Mouse (Mus musculus): ENCODE data around the gene Cps1.

Gene Cps1

GRCm38 (mm10) chr1:67113343-67114030 is 9.3 kb upstream of the Cps1 start:
- no peaks in the 10 kb centered on the region for H3K9me3 ChIP-seq (ENCODE audit: low read length)
- H3K4me3 ChIP-seq (replicated peaks; ENCODE audit: low read length) = no peak overlapping the region
- TF ChIP-seq CTCF (conservative IDR thresholded peaks at IDR 0.05; ENCODE audit: low read length) (no peak), POU5F1 (IDR thresholded peaks at IDR 0.05; ENCODE audit: borderline replicate concordance, low read length) (no peak), NANOG (IDR thresholded peaks at IDR 0.05; ENCODE audit: borderline replicate concordance, low read length) (no peak)
- no peaks in the 10 kb centered on the region for H3K27me3 ChIP-seq (ENCODE audit: insufficient read depth, low read length)
- no peaks in the 10 kb centered on the region for H3K36me3 ChIP-seq (ENCODE audit: insufficient read depth, low read length)
- H3K4me1 ChIP-seq (replicated peaks; ENCODE audit: low read depth, low read length) = no peaks in the 10 kb centered on the region

DNA sequence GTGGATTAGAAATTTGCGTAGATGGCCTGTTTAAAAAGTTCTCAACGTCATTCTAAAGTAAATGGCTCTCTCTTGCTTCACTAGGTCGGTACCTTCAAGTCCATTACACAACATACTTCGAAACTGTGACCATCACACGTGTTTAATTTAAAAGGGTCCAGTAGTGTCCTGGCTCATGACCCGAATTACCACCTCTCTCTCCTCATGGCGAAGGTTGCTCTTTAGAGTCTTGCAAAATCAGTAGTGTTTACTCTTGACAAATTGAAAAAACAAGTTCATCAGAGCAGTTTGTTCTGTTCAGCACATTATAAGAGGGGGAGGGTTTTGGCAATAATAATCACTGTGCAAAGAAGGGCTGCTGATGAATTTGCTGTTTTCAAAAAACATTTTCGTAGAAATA is 6.3 kb upstream of the Cps1 start:
- TF ChIP-seq NANOG (IDR thresholded peaks at IDR 0.05; ENCODE audit: borderline replicate concordance, low read length) = no peak
- no peak for TF ChIP-seq POU5F1 (IDR thresholded peaks at IDR 0.05; ENCODE audit: borderline replicate concordance, low read length)
- no peak for TF ChIP-seq CTCF (conservative IDR thresholded peaks at IDR 0.05; ENCODE audit: low read length)
- Histone ChIP-seq H3K9me3 (ENCODE audit: low read length) (no peaks in the 10 kb centered on the region), H3K4me3 (replicated peaks; ENCODE audit: low read length) (no peak overlapping the region), H3K36me3 (ENCODE audit: insufficient read depth, low read length) (no peaks in the 10 kb centered on the region), H3K4me1 (replicated peaks; ENCODE audit: low read depth, low read length) (no peaks in the 10 kb centered on the region), H3K27me3 (ENCODE audit: insufficient read depth, low read length) (no peaks in the 10 kb centered on the region)

DNA sequence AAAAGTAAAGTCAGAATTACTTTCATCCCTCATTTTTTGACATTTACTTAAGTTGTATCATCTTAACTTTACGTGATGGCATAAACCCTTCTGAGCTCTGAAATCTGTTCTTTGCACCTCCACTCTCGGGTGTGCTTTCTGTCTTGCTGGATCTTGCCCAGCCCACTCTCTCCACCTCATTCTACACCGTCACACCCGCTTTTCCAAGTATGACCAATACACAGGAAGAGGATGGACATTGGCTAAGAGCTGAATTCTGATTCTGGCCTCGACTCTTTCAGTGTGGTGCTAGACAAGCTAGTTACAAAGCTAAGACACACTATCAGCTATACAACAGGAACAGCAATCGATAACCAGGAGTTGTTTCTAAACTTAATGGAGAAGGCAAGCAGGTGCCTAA is 5.0 kb upstream of the Cps1 start:
- no peak for TF ChIP-seq POU5F1 (IDR thresholded peaks at IDR 0.05; ENCODE audit: borderline replicate concordance, low read length)
- TF ChIP-seq NANOG (IDR thresholded peaks at IDR 0.05; ENCODE audit: borderline replicate concordance, low read length) = no peak
- no peak for TF ChIP-seq CTCF (conservative IDR thresholded peaks at IDR 0.05; ENCODE audit: low read length)
- H3K4me1 ChIP-seq (replicated peaks; ENCODE audit: low read depth, low read length) = no peaks in the 10 kb centered on the region

DNA sequence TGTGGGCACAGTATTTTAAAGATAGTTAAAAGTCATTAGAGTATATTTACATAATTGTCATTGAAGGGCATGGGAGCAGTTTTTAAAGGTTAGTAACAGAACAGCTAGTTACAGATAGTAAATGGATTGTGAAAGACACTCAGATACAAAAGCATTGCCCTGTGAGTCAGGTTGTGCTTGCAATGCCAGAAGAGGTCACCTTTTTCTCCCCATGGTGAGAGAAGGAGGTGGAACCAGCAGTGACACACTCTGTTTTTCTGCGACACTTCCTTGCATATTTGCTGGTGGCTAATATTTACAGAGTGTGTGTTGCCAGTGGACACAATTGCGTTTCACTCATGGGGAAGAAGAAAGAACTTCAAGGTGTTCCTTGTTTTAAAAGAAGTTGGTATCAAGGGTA is 2.6 kb downstream of the Cps1 start:
- no peak overlapping the region for H3K4me3 ChIP-seq (replicated peaks; ENCODE audit: low read length)
- no peaks in the 10 kb centered on the region for H3K4me1 ChIP-seq (replicated peaks; ENCODE audit: low read depth, low read length)
- TF ChIP-seq NANOG (IDR thresholded peaks at IDR 0.05; ENCODE audit: borderline replicate concordance, low read length) (no peak), POU5F1 (IDR thresholded peaks at IDR 0.05; ENCODE audit: borderline replicate concordance, low read length) (no peak), CTCF (conservative IDR thresholded peaks at IDR 0.05; ENCODE audit: low read length) (no peak)
- H3K9me3 ChIP-seq (ENCODE audit: low read length) = no peaks in the 10 kb centered on the region
- H3K27me3 ChIP-seq (ENCODE audit: insufficient read depth, low read length) = no peaks in the 10 kb centered on the region
- no peaks in the 10 kb centered on the region for H3K36me3 ChIP-seq (ENCODE audit: insufficient read depth, low read length)

More for the DNA sequence above, 5.0 kb upstream of the Cps1 start:
- Histone ChIP-seq H3K9me3 (ENCODE audit: low read length) (no peaks in the 10 kb centered on the region), H3K4me3 (replicated peaks; ENCODE audit: low read length) (no peak overlapping the region), H3K27me3 (ENCODE audit: insufficient read depth, low read length) (no peaks in the 10 kb centered on the region), H3K36me3 (ENCODE audit: insufficient read depth, low read length) (no peaks in the 10 kb centered on the region)

DNA sequence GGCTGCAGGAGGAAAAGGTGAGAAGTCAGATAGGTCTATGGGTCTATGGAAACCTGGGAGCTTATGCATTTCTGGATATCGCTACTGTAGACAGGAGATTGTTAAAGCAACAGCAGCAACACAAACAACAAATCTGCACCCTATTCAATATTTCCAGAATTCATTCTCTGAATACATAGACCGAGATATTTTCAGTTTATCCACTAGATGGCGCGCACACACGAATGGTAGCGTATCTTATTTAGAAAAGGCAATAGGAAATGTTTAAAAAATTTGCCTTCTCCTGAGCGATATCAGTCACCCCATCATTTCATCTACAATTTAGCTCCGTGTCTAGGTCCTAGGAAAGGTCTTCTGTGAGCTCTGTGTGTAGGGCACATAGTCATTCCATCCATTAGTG is 21.1 kb downstream of the Cps1 start:
- Histone ChIP-seq H3K4me3 (replicated peaks; ENCODE audit: low read length) (no peak overlapping the region), H3K9me3 (ENCODE audit: low read length) (no peaks in the 10 kb centered on the region), H3K4me1 (replicated peaks; ENCODE audit: low read depth, low read length) (no peaks in the 10 kb centered on the region), H3K27me3 (ENCODE audit: insufficient read depth, low read length) (no peaks in the 10 kb centered on the region), H3K36me3 (ENCODE audit: insufficient read depth, low read length) (no peaks in the 10 kb centered on the region)
- TF ChIP-seq CTCF (conservative IDR thresholded peaks at IDR 0.05; ENCODE audit: low read length) (0 out of 2 replicates have a peak, but pooled peaks have one; percentile 11), NANOG (IDR thresholded peaks at IDR 0.05; ENCODE audit: borderline replicate concordance, low read length) (no peak), POU5F1 (IDR thresholded peaks at IDR 0.05; ENCODE audit: borderline replicate concordance, low read length) (no peak)

- H3K36me3 ChIP-seq (ENCODE audit: insufficient read depth, low read length) = no peaks in the 10 kb centered on the region
- no peaks in the 10 kb centered on the region for H3K27me3 ChIP-seq (ENCODE audit: insufficient read depth, low read length)
- no peaks in the 10 kb centered on the region for H3K9me3 ChIP-seq (ENCODE audit: low read length)
- H3K4me3 ChIP-seq (replicated peaks; ENCODE audit: low read length) = no peak overlapping the region
- no peak for TF ChIP-seq POU5F1 (IDR thresholded peaks at IDR 0.05; ENCODE audit: borderline replicate concordance, low read length)
- TF ChIP-seq CTCF (conservative IDR thresholded peaks at IDR 0.05; ENCODE audit: low read length) = no peak
- no peak for TF ChIP-seq NANOG (IDR thresholded peaks at IDR 0.05; ENCODE audit: borderline replicate concordance, low read length)
- H3K4me1 ChIP-seq (replicated peaks; ENCODE audit: low read depth, low read length) = no peaks in the 10 kb centered on the region
Observed at GRCm38 (mm10) chr1:67151246-67151645, 28.4 kb downstream of the Cps1 start.

GRCm38 (mm10) chr1:67167283-67167682 is 44.5 kb downstream of the Cps1 start:
- Histone ChIP-seq H3K9me3 (ENCODE audit: low read length) (no peaks in the 10 kb centered on the region), H3K4me3 (replicated peaks; ENCODE audit: low read length) (no peak overlapping the region), H3K36me3 (ENCODE audit: insufficient read depth, low read length) (no peaks in the 10 kb centered on the region), H3K27me3 (ENCODE audit: insufficient read depth, low read length) (no peaks in the 10 kb centered on the region), H3K4me1 (replicated peaks; ENCODE audit: low read depth, low read length) (no peaks in the 10 kb centered on the region)
- no peak for TF ChIP-seq CTCF (conservative IDR thresholded peaks at IDR 0.05; ENCODE audit: low read length)
- TF ChIP-seq NANOG (IDR thresholded peaks at IDR 0.05; ENCODE audit: borderline replicate concordance, low read length) = no peak
- TF ChIP-seq POU5F1 (IDR thresholded peaks at IDR 0.05; ENCODE audit: borderline replicate concordance, low read length) = no peak

DNA sequence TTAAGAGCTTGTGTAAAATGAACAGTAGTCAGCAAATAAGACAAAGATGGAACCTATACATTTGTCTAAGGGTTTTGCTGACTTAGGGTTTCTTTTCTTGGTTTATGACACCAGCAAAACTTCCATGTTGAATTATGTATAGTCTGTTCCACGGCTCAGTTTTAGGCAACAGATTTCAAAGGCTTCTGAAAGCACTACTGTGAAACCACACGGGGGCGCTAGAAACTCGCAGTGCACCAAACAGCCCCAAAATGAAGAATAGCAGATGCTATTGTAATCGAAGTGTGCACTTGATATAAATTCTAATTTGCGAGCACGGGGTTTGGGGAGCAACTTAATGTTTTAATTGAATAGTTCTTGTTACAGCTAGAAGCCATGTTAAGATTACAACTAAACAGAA is 58.3 kb downstream of the Cps1 start:
- no peak overlapping the region for H3K4me3 ChIP-seq (replicated peaks; ENCODE audit: low read length)
- no peaks in the 10 kb centered on the region for H3K9me3 ChIP-seq (ENCODE audit: low read length)
- no peaks in the 10 kb centered on the region for H3K36me3 ChIP-seq (ENCODE audit: insufficient read depth, low read length)
- no peaks in the 10 kb centered on the region for H3K27me3 ChIP-seq (ENCODE audit: insufficient read depth, low read length)
- no peaks in the 10 kb centered on the region for H3K4me1 ChIP-seq (replicated peaks; ENCODE audit: low read depth, low read length)
- no peak for TF ChIP-seq NANOG (IDR thresholded peaks at IDR 0.05; ENCODE audit: borderline replicate concordance, low read length)
- peak; percentile 81 for TF ChIP-seq CTCF (conservative IDR thresholded peaks at IDR 0.05; ENCODE audit: low read length)
- TF ChIP-seq POU5F1 (IDR thresholded peaks at IDR 0.05; ENCODE audit: borderline replicate concordance, low read length) = no peak

DNA sequence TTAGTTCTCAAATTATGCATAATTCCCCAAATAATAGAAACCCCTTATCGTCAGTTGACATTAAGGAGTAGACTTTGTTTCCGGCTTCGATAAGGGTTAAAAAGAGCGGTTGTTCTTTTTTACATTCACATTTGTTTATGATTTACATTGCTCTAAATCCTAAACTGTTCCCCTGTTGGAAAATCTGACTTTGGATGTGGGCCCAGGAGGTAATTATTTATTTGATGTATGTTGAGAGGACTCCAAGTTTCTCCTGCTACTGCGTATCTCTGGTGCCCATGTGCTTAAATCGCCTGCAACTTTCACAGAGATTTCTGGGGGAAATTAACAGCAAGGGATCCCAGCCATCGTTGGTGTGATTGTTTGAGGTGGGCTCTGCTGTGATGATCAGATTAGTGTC is 59.4 kb downstream of the Cps1 start:
- Histone ChIP-seq H3K9me3 (ENCODE audit: low read length) (no peaks in the 10 kb centered on the region), H3K36me3 (ENCODE audit: insufficient read depth, low read length) (no peaks in the 10 kb centered on the region), H3K4me3 (replicated peaks; ENCODE audit: low read length) (no peak overlapping the region), H3K27me3 (ENCODE audit: insufficient read depth, low read length) (no peaks in the 10 kb centered on the region), H3K4me1 (replicated peaks; ENCODE audit: low read depth, low read length) (no peaks in the 10 kb centered on the region)
- TF ChIP-seq POU5F1 (IDR thresholded peaks at IDR 0.05; ENCODE audit: borderline replicate concordance, low read length) = no peak
- no peak for TF ChIP-seq CTCF (conservative IDR thresholded peaks at IDR 0.05; ENCODE audit: low read length)
- TF ChIP-seq NANOG (IDR thresholded peaks at IDR 0.05; ENCODE audit: borderline replicate concordance, low read length) = no peak
